Mouse (Mus musculus): ENCODE data around the gene Gm4307.
"Not testable (repeated sequence)": the region's sequence is repeated elsewhere in the genome, so short reads cannot be mapped to it uniquely, and the experiment has no call there.

Gm4307 gene

GRCm38 (mm10) chr10:100361038-100361437 lies at the start of gene Gm4307:
Gm4307 (plus strand) TSS chr10:100361338.
- not testable (repeated sequence) for DNase-seq (ENCODE audit: low spot score)

- DNase-seq (ENCODE audit: low spot score): not testable (repeated sequence)
Observed at GRCm38 (mm10) chr10:100335376-100335775, 25.8 kb upstream of the Gm4307 start, which contains the start of gene Gm4301. Gm4301 (plus strand) TSS chr10:100335676.

- DNase-seq (ENCODE audit: low spot score): not testable (repeated sequence)
Observed at GRCm38 (mm10) chr10:100340536-100340935, 20.6 kb upstream of the Gm4307 start, which contains the start of gene Gm4302. Gm4302 (plus strand) TSS chr10:100340836.

- not testable (repeated sequence) for DNase-seq (ENCODE audit: low spot score)
Observed at GRCm38 (mm10) chr10:100345672-100346071, 15.5 kb upstream of the Gm4307 start, which contains the start of gene Gm4303. Gm4303 (plus strand) TSS chr10:100345972.

- DNase-seq (ENCODE audit: low spot score): not testable (repeated sequence)
Observed at GRCm38 (mm10) chr10:100350793-100351192, 10.3 kb upstream of the Gm4307 start, which contains the start of gene Gm4305. Gm4305 (plus strand) TSS chr10:100351093.

- not testable (repeated sequence) for DNase-seq (ENCODE audit: low spot score)
Observed at GRCm38 (mm10) chr10:100356841-100357240, 4.3 kb upstream of the Gm4307 start.

- DNase-seq (ENCODE audit: low spot score): not testable (repeated sequence)
Observed at GRCm38 (mm10) chr10:100382460-100382859, 21.3 kb downstream of the Gm4307 start, which contains the start of gene Gm4312. Gm4312 (minus strand) TSS chr10:100382560.

- not testable (repeated sequence) for DNase-seq (ENCODE audit: low spot score)
Observed at GRCm38 (mm10) chr10:100402301-100402700, 41.2 kb downstream of the Gm4307 start.
